Mouse (Mus musculus): ENCODE measurements at regions not wholly inside any gene's neighbourhood (a gene's known extent, or its start where the extent isn't known, plus 50 kb on each side); places are given as distances from the start of the nearest gene placed in this dataset.

- H3K36me3 ChIP-seq (ENCODE audit: control insufficient read depth, insufficient read depth, low read length): no peaks in the 10 kb centered on the region
- no peak for ATAC-seq (replicated peaks; ENCODE audit: low FRiP score)
- no peaks in the 10 kb centered on the region for H3K9me3 ChIP-seq (ENCODE audit: control insufficient read depth, low read length)
- no peak overlapping the region for H3K4me2 ChIP-seq (ENCODE audit: low read depth, low read length, severe bottlenecking)
- no peak overlapping the region for H3K4me3 ChIP-seq (ENCODE audit: low read depth, low read length)
- H3K27me3 ChIP-seq (ENCODE audit: control insufficient read depth, insufficient read depth, low read length): no peaks in the 10 kb centered on the region
- no peaks in the 10 kb centered on the region for H3K4me1 ChIP-seq (replicated peaks; ENCODE audit: control insufficient read depth, insufficient read depth, low read length)
- no peak overlapping the region for H3K9ac ChIP-seq (ENCODE audit: low read length)
- DNase-seq (ENCODE audit: low spot score): no peak
- no peak overlapping the region for H3K27ac ChIP-seq (ENCODE audit: low read depth, low read length)
Observed at GRCm38 (mm10) chr8:18187486-18187885, 790.6 kb downstream of the Defb40 start.

GRCm38 (mm10) chr8:18175544-18176092 is 802.4 kb downstream of the Defb40 start:
- no peak overlapping the region for H3K27ac ChIP-seq (ENCODE audit: low read depth, low read length)
- no peak for ATAC-seq (replicated peaks; ENCODE audit: low FRiP score)
- WGBS: 82% methylated on average over 7 of the region's 7 CpGs
- H3K9me3 ChIP-seq (ENCODE audit: control insufficient read depth, low read length): no peaks in the 10 kb centered on the region
- no peak for DNase-seq (ENCODE audit: low spot score)
- no peak overlapping the region for H3K4me2 ChIP-seq (ENCODE audit: low read depth, low read length, severe bottlenecking)
- H3K9ac ChIP-seq (ENCODE audit: low read length): no peak overlapping the region
- H3K4me3 ChIP-seq (ENCODE audit: low read depth, low read length): no peak overlapping the region
- no peaks in the 10 kb centered on the region for H3K4me1 ChIP-seq (replicated peaks; ENCODE audit: control insufficient read depth, insufficient read depth, low read length)
- no peaks in the 10 kb centered on the region for H3K36me3 ChIP-seq (ENCODE audit: control insufficient read depth, insufficient read depth, low read length)
- H3K27me3 ChIP-seq (ENCODE audit: control insufficient read depth, insufficient read depth, low read length): no peaks in the 10 kb centered on the region

GRCm38 (mm10) chr8:18158619-18159018 is 819.4 kb downstream of the Defb40 start:
- Histone ChIP-seq H3K4me1 (replicated peaks; ENCODE audit: control insufficient read depth, insufficient read depth, low read length) (no peaks in the 10 kb centered on the region), H3K36me3 (ENCODE audit: control insufficient read depth, insufficient read depth, low read length) (no peaks in the 10 kb centered on the region), H3K9ac (ENCODE audit: low read length) (no peak overlapping the region), H3K27me3 (ENCODE audit: control insufficient read depth, insufficient read depth, low read length) (no peaks in the 10 kb centered on the region), H3K27ac (ENCODE audit: low read depth, low read length) (no peak overlapping the region), H3K9me3 (ENCODE audit: control insufficient read depth, low read length) (no peaks in the 10 kb centered on the region), H3K4me2 (ENCODE audit: low read depth, low read length, severe bottlenecking) (no peak overlapping the region), H3K4me3 (ENCODE audit: low read depth, low read length) (no peak overlapping the region)
- ATAC-seq (replicated peaks; ENCODE audit: low FRiP score) (no peak; the same call in 1 of the 2 replicates), DNase-seq (ENCODE audit: low spot score) (no peak)
- WGBS: 36% methylated on average over 6 of the region's 6 CpGs

DNA sequence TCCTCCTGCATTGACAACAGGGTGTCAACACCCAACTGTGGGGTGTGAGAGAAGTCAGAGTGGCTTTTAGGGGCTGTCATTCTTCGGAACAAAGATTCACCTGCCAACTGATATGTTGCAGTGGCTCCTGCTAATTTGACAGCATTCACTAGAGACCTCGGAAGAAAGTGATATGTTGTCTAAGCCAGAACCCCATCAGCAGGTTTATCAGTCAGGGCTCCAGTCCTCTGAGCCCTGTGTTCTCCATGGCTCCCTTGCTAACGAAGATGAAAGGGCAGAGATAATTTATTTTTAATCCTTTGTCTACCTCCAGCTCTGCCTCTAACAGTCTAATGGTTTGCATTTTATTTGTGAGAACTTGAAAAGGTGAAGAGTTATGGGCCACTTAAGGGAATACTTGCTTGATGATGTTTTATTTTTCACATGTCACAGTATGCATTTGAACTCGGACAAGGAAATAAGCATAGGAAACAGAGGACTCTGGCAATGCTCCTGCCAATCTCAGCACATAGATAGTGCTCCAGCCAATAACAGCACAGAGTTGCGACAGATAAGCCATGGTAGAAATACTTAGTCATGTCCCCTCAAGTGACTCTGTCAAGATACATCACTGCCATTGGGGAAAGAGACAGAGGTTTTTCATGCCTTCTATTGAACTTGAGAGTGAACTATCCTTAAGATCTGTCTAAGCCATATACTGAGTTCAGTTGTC is 862.6 kb downstream of the Defb40 start:
- H3K27me3 ChIP-seq (ENCODE audit: control insufficient read depth, insufficient read depth, low read length): no peaks in the 10 kb centered on the region
- H3K4me3 ChIP-seq (ENCODE audit: low read depth, low read length): no peak overlapping the region
- no peaks in the 10 kb centered on the region for H3K4me1 ChIP-seq (replicated peaks; ENCODE audit: control insufficient read depth, insufficient read depth, low read length)
- H3K4me2 ChIP-seq (ENCODE audit: low read depth, low read length, severe bottlenecking): no peak overlapping the region
- no peaks in the 10 kb centered on the region for H3K36me3 ChIP-seq (ENCODE audit: control insufficient read depth, insufficient read depth, low read length)
- 85% methylated on average over 5 of the region's 5 CpGs for WGBS
- ATAC-seq (replicated peaks; ENCODE audit: low FRiP score) (no peak), DNase-seq (ENCODE audit: low spot score) (no peak)
- H3K27ac ChIP-seq (ENCODE audit: low read depth, low read length): no peak overlapping the region
- H3K9ac ChIP-seq (ENCODE audit: low read length): no peak overlapping the region
- H3K9me3 ChIP-seq (ENCODE audit: control insufficient read depth, low read length): no peaks in the 10 kb centered on the region

DNA sequence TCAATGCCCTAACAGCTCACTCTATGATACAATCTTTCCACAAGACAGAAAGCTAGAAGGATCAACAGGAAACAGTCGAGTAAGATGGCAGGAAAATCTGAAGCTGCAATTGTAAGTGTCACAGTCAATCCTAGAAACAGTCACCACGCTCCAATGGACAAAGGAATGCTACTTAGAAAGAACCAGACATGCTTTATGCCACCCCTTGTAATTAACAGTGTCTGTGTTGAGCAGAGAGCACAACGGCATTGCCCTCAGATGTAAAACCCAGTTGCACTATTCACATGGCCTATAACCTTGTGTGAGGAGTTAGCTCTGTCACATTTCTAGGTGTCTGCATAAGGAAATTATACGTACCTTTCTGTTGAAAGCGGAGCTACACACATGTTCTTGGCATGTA is 864.8 kb downstream of the Defb40 start:
- DNase-seq (ENCODE audit: low spot score): no peak
- no peaks in the 10 kb centered on the region for H3K9me3 ChIP-seq (ENCODE audit: control insufficient read depth, low read length)
- no peaks in the 10 kb centered on the region for H3K4me1 ChIP-seq (replicated peaks; ENCODE audit: control insufficient read depth, insufficient read depth, low read length)
- WGBS: 74% methylated on average over 5 of the region's 5 CpGs
- no peak overlapping the region for H3K4me3 ChIP-seq (ENCODE audit: low read depth, low read length)
- no peak overlapping the region for H3K4me2 ChIP-seq (ENCODE audit: low read depth, low read length, severe bottlenecking)
- H3K9ac ChIP-seq (ENCODE audit: low read length): no peak overlapping the region
- no peak overlapping the region for H3K27ac ChIP-seq (ENCODE audit: low read depth, low read length)
- ATAC-seq (replicated peaks; ENCODE audit: low FRiP score): no peak
- no peaks in the 10 kb centered on the region for H3K36me3 ChIP-seq (ENCODE audit: control insufficient read depth, insufficient read depth, low read length)
- no peaks in the 10 kb centered on the region for H3K27me3 ChIP-seq (ENCODE audit: control insufficient read depth, insufficient read depth, low read length)

- Histone ChIP-seq H3K4me2 (ENCODE audit: low read depth, low read length, severe bottlenecking) (no peak overlapping the region), H3K4me1 (replicated peaks; ENCODE audit: control insufficient read depth, insufficient read depth, low read length) (no peaks in the 10 kb centered on the region), H3K27ac (ENCODE audit: low read depth, low read length) (no peak overlapping the region), H3K9me3 (ENCODE audit: control insufficient read depth, low read length) (no peaks in the 10 kb centered on the region), H3K4me3 (ENCODE audit: low read depth, low read length) (no peak overlapping the region), H3K27me3 (ENCODE audit: control insufficient read depth, insufficient read depth, low read length) (no peaks in the 10 kb centered on the region), H3K9ac (ENCODE audit: low read length) (no peak overlapping the region), H3K36me3 (ENCODE audit: control insufficient read depth, insufficient read depth, low read length) (no peaks in the 10 kb centered on the region)
- DNase-seq (ENCODE audit: low spot score): no peak
- 98% methylated on average over 2 of the region's 2 CpGs for WGBS
- no peak for ATAC-seq (replicated peaks; ENCODE audit: low FRiP score)
Observed at GRCm38 (mm10) chr8:18109480-18109879, 868.6 kb downstream of the Defb40 start.

DNA sequence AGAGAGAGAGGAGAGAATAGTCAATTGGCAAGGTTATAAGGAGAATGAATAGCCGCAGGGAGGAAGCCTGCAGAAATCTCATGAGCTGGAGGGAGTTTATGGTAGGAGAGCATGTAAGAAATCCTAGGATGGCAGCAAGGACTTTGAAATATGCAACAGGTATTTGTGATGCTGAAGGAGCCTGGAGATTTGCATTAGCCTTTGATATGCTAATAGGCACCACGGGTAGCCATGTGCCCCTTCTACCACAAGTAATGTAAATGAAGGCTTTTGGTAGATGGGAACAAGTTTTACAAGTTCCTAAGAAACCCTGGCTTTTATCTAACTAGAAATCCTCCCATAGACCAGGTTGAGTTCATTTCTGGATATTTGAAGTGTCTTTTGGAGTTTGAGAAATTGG is 871.2 kb downstream of the Defb40 start:
- H3K36me3 ChIP-seq (ENCODE audit: control insufficient read depth, insufficient read depth, low read length): no peaks in the 10 kb centered on the region
- DNase-seq (ENCODE audit: low spot score) (no peak), ATAC-seq (replicated peaks; ENCODE audit: low FRiP score) (no peak)
- no peak overlapping the region for H3K9ac ChIP-seq (ENCODE audit: low read length)
- WGBS: 64% methylated on average over 2 of the region's 2 CpGs
- H3K4me3 ChIP-seq (ENCODE audit: low read depth, low read length): no peak overlapping the region
- no peak overlapping the region for H3K27ac ChIP-seq (ENCODE audit: low read depth, low read length)
- no peaks in the 10 kb centered on the region for H3K9me3 ChIP-seq (ENCODE audit: control insufficient read depth, low read length)
- H3K27me3 ChIP-seq (ENCODE audit: control insufficient read depth, insufficient read depth, low read length): no peaks in the 10 kb centered on the region
- no peaks in the 10 kb centered on the region for H3K4me1 ChIP-seq (replicated peaks; ENCODE audit: control insufficient read depth, insufficient read depth, low read length)
- no peak overlapping the region for H3K4me2 ChIP-seq (ENCODE audit: low read depth, low read length, severe bottlenecking)

DNA sequence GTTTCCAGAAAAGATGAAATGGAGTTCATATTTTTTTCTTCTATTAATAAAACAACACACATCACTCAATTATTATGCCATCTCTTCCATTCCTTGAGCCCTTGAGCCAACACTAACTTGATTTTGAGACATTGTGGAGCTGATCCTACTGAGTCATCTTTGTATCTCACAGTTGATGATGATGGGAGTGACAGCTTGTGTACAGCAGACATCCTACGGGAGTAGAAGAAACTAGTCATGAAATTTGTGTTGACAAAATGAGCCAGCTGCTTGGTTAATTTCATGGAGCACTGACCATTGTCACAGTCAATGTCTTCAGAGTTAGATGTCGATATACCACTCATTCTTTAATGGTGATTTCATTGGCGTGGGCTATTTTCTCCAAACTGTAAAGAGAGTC is 912.6 kb downstream of the Defb40 start:
- ATAC-seq (replicated peaks; ENCODE audit: low FRiP score) (no peak), DNase-seq (ENCODE audit: low spot score) (no peak)
- Histone ChIP-seq H3K4me2 (ENCODE audit: low read depth, low read length, severe bottlenecking) (no peak overlapping the region), H3K9ac (ENCODE audit: low read length) (no peak overlapping the region), H3K4me3 (ENCODE audit: low read depth, low read length) (no peak overlapping the region), H3K27ac (ENCODE audit: low read depth, low read length) (no peak overlapping the region), H3K27me3 (ENCODE audit: control insufficient read depth, insufficient read depth, low read length) (no peaks in the 10 kb centered on the region), H3K4me1 (replicated peaks; ENCODE audit: control insufficient read depth, insufficient read depth, low read length) (no peaks in the 10 kb centered on the region), H3K9me3 (ENCODE audit: control insufficient read depth, low read length) (no peaks in the 10 kb centered on the region), H3K36me3 (ENCODE audit: control insufficient read depth, insufficient read depth, low read length) (no peaks in the 10 kb centered on the region)
- 86% methylated on average over 3 of the region's 3 CpGs for WGBS

GRCm38 (mm10) chr8:18059526-18059925 is 918.5 kb downstream of the Defb40 start:
- no peak for DNase-seq (ENCODE audit: low spot score)
- Histone ChIP-seq H3K4me1 (replicated peaks; ENCODE audit: control insufficient read depth, insufficient read depth, low read length) (no peaks in the 10 kb centered on the region), H3K4me3 (ENCODE audit: low read depth, low read length) (no peak overlapping the region), H3K36me3 (ENCODE audit: control insufficient read depth, insufficient read depth, low read length) (no peaks in the 10 kb centered on the region), H3K9ac (ENCODE audit: low read length) (no peak overlapping the region), H3K27me3 (ENCODE audit: control insufficient read depth, insufficient read depth, low read length) (no peaks in the 10 kb centered on the region), H3K27ac (ENCODE audit: low read depth, low read length) (no peak overlapping the region), H3K9me3 (ENCODE audit: control insufficient read depth, low read length) (no peaks in the 10 kb centered on the region), H3K4me2 (ENCODE audit: low read depth, low read length, severe bottlenecking) (no peak overlapping the region)
- no peak for ATAC-seq (replicated peaks; ENCODE audit: low FRiP score)
- WGBS: 78% methylated on average over 2 of the region's 2 CpGs
